Mouse (Mus musculus): ENCODE results near the gene Ptger2. TPM values are rescaled to one million over a fixed set of nuclear protein-coding genes. Genes with fewer than 3 reads are reported as not detected.

Ptger2 gene
- polyA plus RNA-seq, 1 experiment from 2014 or later: not detected

- Histone ChIP-seq H3K4me1 (no peaks in the 10 kb centered on the region), H3K27me3 (ENCODE audit: poor library complexity, severe bottlenecking) (no peaks in the 10 kb centered on the region), H3K27ac (no peak overlapping the region), H3K36me3 (replicated peaks) (no peaks in the 10 kb centered on the region), H3K4me3 (no peak overlapping the region), H3K9me3 (no peaks in the 10 kb centered on the region)
- WGBS: 91% methylated on average over 4 of the region's 4 CpGs
- DNase-seq (ENCODE audit: extremely low spot score, low spot score): no peak
These were observed 17.8 kb downstream of the Ptger2 start for GRCm38 (mm10) chr14:45005698-45006283.

DNA sequence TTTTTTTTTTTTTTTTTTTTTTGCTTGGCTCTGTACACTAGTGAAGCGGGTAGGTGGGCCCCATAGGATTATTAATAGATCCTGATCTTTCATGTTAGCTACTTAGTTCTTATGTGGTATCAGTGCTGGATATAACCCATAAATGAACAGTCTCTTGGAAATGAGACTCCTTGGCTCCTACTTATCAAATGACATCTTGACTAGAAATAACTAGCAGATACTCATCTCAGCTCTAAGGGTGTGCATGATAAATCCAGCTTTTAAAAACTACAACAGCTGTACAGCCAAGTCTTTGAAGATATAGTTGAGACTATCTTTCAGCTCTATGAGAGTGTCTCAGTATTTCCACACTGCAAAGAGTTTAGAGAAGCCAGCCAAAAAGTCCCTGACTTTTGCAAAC is 21.2 kb downstream of the Ptger2 start:
- 74% methylated on average over 1 of the region's 1 CpGs for WGBS
- H3K4me1 ChIP-seq: no peaks in the 10 kb centered on the region
- DNase-seq (ENCODE audit: extremely low spot score, low spot score): no peak
- no peaks in the 10 kb centered on the region for H3K27me3 ChIP-seq (ENCODE audit: poor library complexity, severe bottlenecking)
- H3K9me3 ChIP-seq: no peaks in the 10 kb centered on the region
- H3K36me3 ChIP-seq (replicated peaks): no peaks in the 10 kb centered on the region
- H3K4me3 ChIP-seq: no peak overlapping the region
- H3K27ac ChIP-seq: no peak overlapping the region

DNA sequence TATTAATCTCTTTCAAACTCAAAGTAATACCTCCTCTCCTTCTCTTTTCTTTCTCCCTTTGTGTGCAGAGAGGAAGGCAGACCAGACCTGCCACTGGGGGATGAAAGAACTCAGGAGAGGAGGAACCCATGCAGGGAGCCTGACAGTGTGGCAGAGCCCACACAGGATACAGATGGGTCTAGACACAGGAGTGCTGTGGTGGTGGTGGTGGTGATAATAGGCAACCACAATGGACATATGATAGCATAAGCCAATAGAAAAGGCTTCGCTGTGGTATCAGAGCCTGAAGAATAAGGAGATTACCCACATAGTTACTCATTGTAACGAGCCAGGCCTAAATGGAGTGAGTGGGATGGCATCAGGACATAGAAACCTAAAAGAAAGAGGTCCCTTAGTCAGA is 23.3 kb downstream of the Ptger2 start:
- no peaks in the 10 kb centered on the region for H3K27me3 ChIP-seq (ENCODE audit: poor library complexity, severe bottlenecking)
- no peak overlapping the region for H3K27ac ChIP-seq
- no peak for DNase-seq (ENCODE audit: extremely low spot score, low spot score)
- 76% methylated on average over 2 of the region's 2 CpGs for WGBS
- H3K4me3 ChIP-seq: no peak overlapping the region
- H3K9me3 ChIP-seq: no peaks in the 10 kb centered on the region
- no peaks in the 10 kb centered on the region for H3K36me3 ChIP-seq (replicated peaks)
- H3K4me1 ChIP-seq: no peaks in the 10 kb centered on the region

DNA sequence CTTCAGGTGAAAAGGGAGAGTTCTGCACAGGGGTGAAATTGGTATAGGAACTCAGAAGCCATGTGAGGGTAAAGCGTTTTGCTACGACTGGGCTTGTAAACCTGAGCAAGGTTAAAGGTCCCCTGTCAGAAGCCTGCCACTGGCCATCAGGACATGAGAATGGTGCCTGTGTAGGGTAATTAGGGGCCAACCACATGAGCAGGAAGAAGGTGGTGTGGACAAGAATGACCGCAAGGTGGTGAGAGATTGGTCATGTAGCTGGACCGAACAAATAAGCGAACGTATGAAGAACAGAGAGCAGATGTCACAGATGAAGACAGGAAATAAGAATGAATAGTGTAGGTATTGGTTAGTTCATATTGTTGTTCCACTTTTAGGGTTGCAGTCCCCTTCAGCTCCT is 23.7 kb downstream of the Ptger2 start:
- H3K27me3 ChIP-seq (ENCODE audit: poor library complexity, severe bottlenecking): no peaks in the 10 kb centered on the region
- H3K9me3 ChIP-seq: no peaks in the 10 kb centered on the region
- no peak overlapping the region for H3K4me3 ChIP-seq
- no peak for DNase-seq (ENCODE audit: extremely low spot score, low spot score)
- no peaks in the 10 kb centered on the region for H3K36me3 ChIP-seq (replicated peaks)
- 93% methylated on average over 6 of the region's 6 CpGs for WGBS
- H3K4me1 ChIP-seq: no peaks in the 10 kb centered on the region
- no peak overlapping the region for H3K27ac ChIP-seq

GRCm38 (mm10) chr14:45021551-45021950 is 33.6 kb downstream of the Ptger2 start:
- Histone ChIP-seq H3K27ac (no peak overlapping the region), H3K4me1 (no peaks in the 10 kb centered on the region), H3K9me3 (0 out of 2 replicates have a peak, but pooled peaks cover 4% of the 10 kb centered on the region), H3K27me3 (ENCODE audit: poor library complexity, severe bottlenecking) (no peaks in the 10 kb centered on the region), H3K36me3 (replicated peaks) (no peaks in the 10 kb centered on the region), H3K4me3 (no peak overlapping the region)
- 90% methylated on average over 3 of the region's 3 CpGs for WGBS
- no peak for DNase-seq (ENCODE audit: extremely low spot score, low spot score)

GRCm38 (mm10) chr14:45034293-45034692 is 46.3 kb downstream of the Ptger2 start:
- no peak overlapping the region for H3K27ac ChIP-seq
- WGBS: 90% methylated on average over 3 of the region's 3 CpGs
- H3K4me3 ChIP-seq: no peak overlapping the region
- no peaks in the 10 kb centered on the region for H3K36me3 ChIP-seq (replicated peaks)
- H3K27me3 ChIP-seq (ENCODE audit: poor library complexity, severe bottlenecking): no peaks in the 10 kb centered on the region
- H3K9me3 ChIP-seq: no peaks in the 10 kb centered on the region
- no peak for DNase-seq (ENCODE audit: extremely low spot score, low spot score)
- no peaks in the 10 kb centered on the region for H3K4me1 ChIP-seq

- Histone ChIP-seq H3K27me3 (ENCODE audit: poor library complexity, severe bottlenecking) (no peaks in the 10 kb centered on the region), H3K9me3 (no peaks in the 10 kb centered on the region), H3K36me3 (replicated peaks) (no peaks in the 10 kb centered on the region), H3K27ac (no peak overlapping the region), H3K4me3 (no peak overlapping the region), H3K4me1 (no peaks in the 10 kb centered on the region)
- 86% methylated on average over 1 of the region's 1 CpGs for WGBS
- DNase-seq (ENCODE audit: extremely low spot score, low spot score): no peak
These were observed 48.6 kb downstream of the Ptger2 start for GRCm38 (mm10) chr14:45036579-45036978.

GRCm38 (mm10) chr14:45038052-45038451 is 50.1 kb downstream of the Ptger2 start:
- no peak for DNase-seq (ENCODE audit: extremely low spot score, low spot score)

DNA sequence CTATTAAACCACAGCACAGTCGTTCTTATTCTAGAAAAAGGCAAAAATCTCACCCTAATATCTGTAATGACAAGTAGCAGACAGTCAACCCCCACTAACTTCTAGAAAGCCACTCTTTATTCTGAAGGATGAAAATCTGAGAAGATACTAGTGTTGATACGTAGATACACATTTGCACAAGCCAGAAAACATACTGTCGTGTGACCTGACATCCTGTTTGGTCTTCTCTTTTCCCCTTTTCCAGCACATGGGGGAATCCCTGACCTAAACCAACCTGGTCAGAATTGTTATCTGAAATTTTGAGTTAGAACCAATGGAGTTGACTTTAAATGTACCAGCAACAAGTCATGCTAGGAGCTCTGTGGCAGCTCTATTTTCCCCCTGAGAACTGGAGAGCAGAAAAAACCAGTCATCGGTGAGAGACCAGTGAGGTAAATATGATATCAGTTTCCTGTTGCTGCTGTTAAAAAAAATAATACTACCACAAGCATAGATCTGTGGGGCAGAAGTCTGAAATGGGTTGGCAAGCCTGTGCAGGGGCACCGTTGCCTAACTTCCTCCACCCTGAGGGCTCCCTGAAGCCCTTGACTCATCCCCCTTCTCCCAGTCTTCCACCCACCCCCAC is 53.0 kb downstream of the Ptger2 start:
- Histone ChIP-seq H3K36me3 (replicated peaks) (no peaks in the 10 kb centered on the region), H3K9me3 (no peaks in the 10 kb centered on the region), H3K4me3 (no peak overlapping the region), H3K4me1 (no peaks in the 10 kb centered on the region), H3K27ac (no peak overlapping the region), H3K27me3 (ENCODE audit: poor library complexity, severe bottlenecking) (no peaks in the 10 kb centered on the region)
- DNase-seq (ENCODE audit: extremely low spot score, low spot score): no peak
- WGBS: 90% methylated on average over 5 of the region's 5 CpGs

More at GRCm38 (mm10) chr14:45038052-45038451, 50.1 kb downstream of the Ptger2 start:
- Histone ChIP-seq H3K36me3 (replicated peaks) (no peaks in the 10 kb centered on the region), H3K27me3 (ENCODE audit: poor library complexity, severe bottlenecking) (no peaks in the 10 kb centered on the region), H3K9me3 (no peaks in the 10 kb centered on the region), H3K27ac (no peak overlapping the region), H3K4me1 (no peaks in the 10 kb centered on the region), H3K4me3 (no peak overlapping the region)
- WGBS: 90% methylated on average over 7 of the region's 7 CpGs

GRCm38 (mm10) chr14:45048128-45048527 is 60.1 kb downstream of the Ptger2 start:
- Histone ChIP-seq H3K27ac (no peak overlapping the region), H3K36me3 (replicated peaks) (no peaks in the 10 kb centered on the region), H3K9me3 (no peaks in the 10 kb centered on the region), H3K4me3 (no peak overlapping the region), H3K27me3 (ENCODE audit: poor library complexity, severe bottlenecking) (no peaks in the 10 kb centered on the region), H3K4me1 (no peaks in the 10 kb centered on the region)
- DNase-seq (ENCODE audit: extremely low spot score, low spot score): no peak
- 79% methylated on average over 2 of the region's 2 CpGs for WGBS

GRCm38 (mm10) chr14:45049689-45050418 is 61.9 kb downstream of the Ptger2 start:
- Histone ChIP-seq H3K4me1 (no peaks in the 10 kb centered on the region), H3K4me3 (no peak overlapping the region), H3K36me3 (replicated peaks) (no peaks in the 10 kb centered on the region), H3K27me3 (ENCODE audit: poor library complexity, severe bottlenecking) (no peaks in the 10 kb centered on the region), H3K9me3 (no peaks in the 10 kb centered on the region), H3K27ac (no peak overlapping the region)
- DNase-seq (ENCODE audit: extremely low spot score, low spot score): no peak
- WGBS: 81% methylated on average over 7 of the region's 7 CpGs

GRCm38 (mm10) chr14:45050419-45050776 is 62.4 kb downstream of the Ptger2 start:
- no peak for DNase-seq (ENCODE audit: extremely low spot score, low spot score)

GRCm38 (mm10) chr14:45051116-45051515 is 63.1 kb downstream of the Ptger2 start:
- Histone ChIP-seq H3K27me3 (ENCODE audit: poor library complexity, severe bottlenecking) (no peaks in the 10 kb centered on the region), H3K4me1 (no peaks in the 10 kb centered on the region), H3K4me3 (no peak overlapping the region), H3K9me3 (no peaks in the 10 kb centered on the region), H3K36me3 (replicated peaks) (no peaks in the 10 kb centered on the region), H3K27ac (no peak overlapping the region)
- 88% methylated on average over 7 of the region's 7 CpGs for WGBS
- no peak for DNase-seq (ENCODE audit: extremely low spot score, low spot score)

More at GRCm38 (mm10) chr14:45050419-45050776, 62.4 kb downstream of the Ptger2 start:
- H3K27ac ChIP-seq: no peak overlapping the region
- H3K36me3 ChIP-seq (replicated peaks): no peaks in the 10 kb centered on the region
- H3K4me1 ChIP-seq: no peaks in the 10 kb centered on the region
- H3K9me3 ChIP-seq: no peaks in the 10 kb centered on the region
- 70% methylated on average over 1 of the region's 1 CpGs for WGBS
- H3K27me3 ChIP-seq (ENCODE audit: poor library complexity, severe bottlenecking): no peaks in the 10 kb centered on the region
- H3K4me3 ChIP-seq: no peak overlapping the region

Data from forebrain, embryonic 10.5 days (tissue).